Mouse (Mus musculus) liver, embryonic 14.5 days (tissue): ENCODE measurements around the gene Gpatch2. TPM values are rescaled to one million over a fixed set of nuclear protein-coding genes. Genes with fewer than 3 reads are reported as not detected.

Source experiments
- ATAC-seq: fragments of 200-750 bp; cut with Nextera tagmentation; 2 replicates; pipeline ENCODE4 v1.8.0; 2017; ENCODE audit warnings: moderate number of reproducible peaks, mild to moderate bottlenecking, moderate library complexity; ENCODE audit not compliant: insufficient read depth
- DNase-seq, 3 experiments: peaks; one replicate each; pipeline ENCODE4 v3.0.0-alpha.2; 2012 to 2013; ENCODE audit warnings: low read depth in 3 of 3, low spot score in 3 of 3
- H3K27ac ChIP-seq: fragments of 300-500 bp; sonication (generic); 2 replicates; pipeline ENCODE4 v1.5.1; 2014; ENCODE audit warnings: moderate library complexity, mild to moderate bottlenecking, control low read depth, inconsistent platforms
- H3K27me3 ChIP-seq: fragments of 300-500 bp; sonication (generic); 2 replicates; pipeline ENCODE4 v1.6.1; 2014; ENCODE audit warnings: mild to moderate bottlenecking, low read length, moderate library complexity; ENCODE audit not compliant: control insufficient read depth, insufficient read depth
- H3K36me3 ChIP-seq: fragments of 300-500 bp; sonication (generic); replicated peaks from 2 replicates; pipeline ENCODE4 v1.6.1; 2014; ENCODE audit warnings: low read depth; ENCODE audit not compliant: control insufficient read depth, insufficient read depth
- H3K4me1 ChIP-seq, 2 experiments: fragments of 200-500 bp in 1 of 2; fragments of 300-500 bp in 1 of 2; sonication (generic) in 1 of 2; replicated peaks; 2 replicates each; pipeline ENCODE4 v1.6.1; 2012 to 2014; ENCODE audit warnings: antibody characterized with exemption in 1 of 2, inconsistent platforms in 1 of 2, low read length in 1 of 2; ENCODE audit not compliant: control insufficient read depth in 2 of 2, insufficient read depth in 2 of 2
- H3K4me2 ChIP-seq: fragments of 300-500 bp; sonication (generic); 2 replicates; pipeline ENCODE4 v1.6.1; 2014; ENCODE audit warnings: low read depth, mild to moderate bottlenecking, control low read depth, moderate library complexity
- H3K4me3 ChIP-seq, 2 experiments: fragments of 200-500 bp in 1 of 2; fragments of 300-500 bp in 1 of 2; sonication (generic) in 1 of 2; 2 replicates each; pipeline ENCODE4 v1.5.1; 2012 to 2014; ENCODE audit warnings: low read depth in 2 of 2, low read length in 2 of 2, mild to moderate bottlenecking in 2 of 2, control low read depth in 1 of 2, inconsistent platforms in 1 of 2, moderate library complexity in 1 of 2; ENCODE audit not compliant: insufficient read depth in 1 of 2
- H3K9ac ChIP-seq: fragments of 300-500 bp; sonication (generic); replicated peaks from 2 replicates; pipeline ENCODE4 v1.6.1; 2014; ENCODE audit warnings: mild to moderate bottlenecking, control low read depth, moderate library complexity
- H3K9me3 ChIP-seq: fragments of 300-500 bp; sonication (generic); 2 replicates; pipeline ENCODE4 v1.6.1; 2016; ENCODE audit warnings: low read length, mixed read lengths; ENCODE audit not compliant: control insufficient read depth
- CTCF ChIP-seq: IDR thresholded peaks from 2 replicates; pipeline ENCODE4 v1.5.1; 2016; ENCODE audit warnings: antibody characterized with exemption, low read depth, control low read depth
- EP300 ChIP-seq: IDR thresholded peaks from 2 replicates; pipeline ENCODE4 v1.6.1; 2016; ENCODE audit warnings: antibody characterized with exemption, low read depth
- WGBS: fragments of 180-500 bp; shearing (Covaris S2); extraction: QIAGEN DNeasy Blood & Tissue Kit; methylation state at CpG from one replicate; pipeline ENCODE4 v1.1.7; 2014; ENCODE audit not compliant: insufficient replicate concordance; 5-methylcytosine and 5-hydroxymethylcytosine counted together
- polyA plus RNA-seq, 2 experiments: library from polyadenylated mRNA; depleted of rRNA in 1 of 2; stranded (reverse) in 1 of 2; unstranded in 1 of 2; fragments of >200 nt; fragmentation: Nextera tagmentation in 1 of 2; extraction: Ambion mirVana in 1 of 2; gene quantifications; 2 replicates each; pipeline versions ENCODE4 v1.2.1 to v1.2.3; 2012 to 2014

The Gpatch2 gene
- polyA plus RNA-seq, 2 experiments = 3.3 to 4.0 TPM

- Histone ChIP-seq H3K4me2 (no peak overlapping the region), H3K36me3 (no peaks in the 10 kb centered on the region), H3K4me3 (no peak overlapping the region), H3K4me1 (no peaks in the 10 kb centered on the region; a peak in 1 of 4 replicates), H3K9ac (no peak overlapping the region), H3K9me3 (no peaks in the 10 kb centered on the region), H3K27ac (no peak overlapping the region), H3K27me3 (no peaks in the 10 kb centered on the region)
- TF ChIP-seq CTCF (no peak), EP300 (no peak)
- ATAC-seq = no peak
- no peak for DNase-seq
- 78% methylated on average over 1 of the region's 1 CpGs for WGBS
These were observed 80.4 kb downstream of the Gpatch2 start for GRCm38 (mm10) chr1:187295711-187296110.

- no peaks in the 10 kb centered on the region; a peak in 1 of 4 replicates for H3K4me1 ChIP-seq
- TF ChIP-seq EP300 = no peak
- no peaks in the 10 kb centered on the region for H3K9me3 ChIP-seq
- H3K36me3 ChIP-seq = no peaks in the 10 kb centered on the region
- no peak overlapping the region for H3K27ac ChIP-seq
- DNase-seq (no peak), ATAC-seq (no peak)
- 81% methylated on average over 4 of the region's 4 CpGs for WGBS
- no peak overlapping the region for H3K9ac ChIP-seq
- no peaks in the 10 kb centered on the region for H3K27me3 ChIP-seq
- H3K4me2 ChIP-seq = no peak overlapping the region
- H3K4me3 ChIP-seq = no peak overlapping the region
These were observed 83.9 kb downstream of the Gpatch2 start for GRCm38 (mm10) chr1:187299236-187299635.

GRCm38 (mm10) chr1:187300626-187301025 is 85.3 kb downstream of the Gpatch2 start:
- H3K27me3 ChIP-seq = no peaks in the 10 kb centered on the region
- no peak overlapping the region for H3K9ac ChIP-seq
- ATAC-seq (no peak), DNase-seq (no peak)
- no peak overlapping the region for H3K4me2 ChIP-seq
- H3K27ac ChIP-seq = no peak overlapping the region
- H3K9me3 ChIP-seq = no peaks in the 10 kb centered on the region
- no peaks in the 10 kb centered on the region for H3K36me3 ChIP-seq
- H3K4me1 ChIP-seq = no peaks in the 10 kb centered on the region
- WGBS = 61% methylated on average over 5 of the region's 5 CpGs
- no peak for TF ChIP-seq CTCF
- no peak for TF ChIP-seq EP300
- H3K4me3 ChIP-seq = no peak overlapping the region

- TF ChIP-seq CTCF = no peak
- TF ChIP-seq EP300 = no peak
- WGBS = 81% methylated on average over 10 of the region's 10 CpGs
- no peaks in the 10 kb centered on the region for H3K27me3 ChIP-seq
- no peaks in the 10 kb centered on the region for H3K4me1 ChIP-seq
- no peak overlapping the region for H3K4me3 ChIP-seq
- H3K27ac ChIP-seq = no peak overlapping the region
- DNase-seq (no peak), ATAC-seq (no peak)
- H3K36me3 ChIP-seq = no peaks in the 10 kb centered on the region
- H3K4me2 ChIP-seq = no peak overlapping the region
- H3K9ac ChIP-seq = no peak overlapping the region
- no peaks in the 10 kb centered on the region for H3K9me3 ChIP-seq
These were observed 87.9 kb downstream of the Gpatch2 start for GRCm38 (mm10) chr1:187303221-187303620.

GRCm38 (mm10) chr1:187307335-187307734 is 92.0 kb downstream of the Gpatch2 start:
- H3K27me3 ChIP-seq = no peaks in the 10 kb centered on the region
- TF ChIP-seq CTCF (no peak), EP300 (no peak)
- no peak overlapping the region for H3K9ac ChIP-seq
- H3K27ac ChIP-seq = no peak overlapping the region
- H3K4me1 ChIP-seq = no peaks in the 10 kb centered on the region
- DNase-seq = no peak
- no peaks in the 10 kb centered on the region for H3K36me3 ChIP-seq
- no peak overlapping the region for H3K4me3 ChIP-seq
- H3K4me2 ChIP-seq = no peak overlapping the region
- WGBS = 76% methylated on average over 4 of the region's 4 CpGs
- no peak for ATAC-seq
- no peaks in the 10 kb centered on the region for H3K9me3 ChIP-seq
